Comparison of ENCODE assay signal across 9 mouse cellular contexts in genomic region chr11:94978178-94978915, GRCm38 (mm10). TPM values are rescaled to one million over a fixed set of nuclear protein-coding genes. Genes with fewer than 3 reads are reported as not detected.
A peak's percentile ranks its signal among the peaks of the same experiment; 100 is the strongest.
DNase-seq lines count a peak whose midpoint lies in the region; ATAC-seq lines count a peak whose summit lies in the region.
"Had no signal": no experiment of that assay in that cellular context is flagged by ENCODE, and none has a peak within 500 bp of the region (broad histone marks: within the 10 kb centered on the region; RNA-seq: fewer than 3 reads in every experiment).

No protein-coding gene starts in this region.

- ATAC-seq in megakaryocyte, adult 5-6 weeks (ENCODE audit: poor library complexity, severe bottlenecking) = no peak
- peak; percentile 24; the same call in 1 of the 2 replicates for ATAC-seq in limb, embryonic 13.5 days (ENCODE audit: low FRiP score, low read depth)
- ATAC-seq in stomach, embryonic 15.5 days (ENCODE audit: insufficient read depth, low FRiP score, low read depth) = no peak

- peak overlapping the region; percentile 51; the same call in 1 of the 2 replicates for H3K9ac ChIP-seq in limb, embryonic 13.5 days
- H3K9ac ChIP-seq in stomach, embryonic 15.5 days = no peak overlapping the region

- peak overlapping the region; percentile 60 for H3K4me2 ChIP-seq in limb, embryonic 13.5 days (replicated peaks)
- peak overlapping the region; percentile 47 for H3K4me2 ChIP-seq in stomach, embryonic 15.5 days

- no peaks in the 10 kb centered on the region for H3K9me3 ChIP-seq in megakaryocyte, embryonic 14.5 days
- no peaks in the 10 kb centered on the region for H3K9me3 ChIP-seq in limb, embryonic 13.5 days
- H3K9me3 ChIP-seq in stomach, embryonic 15.5 days = no peaks in the 10 kb centered on the region

- no peaks in the 10 kb centered on the region for H3K36me3 ChIP-seq in megakaryocyte, embryonic 14.5 days (replicated peaks; ENCODE audit: low read length)
- H3K36me3 ChIP-seq in limb, embryonic 13.5 days = no peaks in the 10 kb centered on the region
- H3K36me3 ChIP-seq in stomach, embryonic 15.5 days = no peaks in the 10 kb centered on the region

- peak; percentile 53 to 67 for DNase-seq in cerebellum, postnatal 14 days
- no peak for DNase-seq in cerebellum, adult 11-12 months
- DNase-seq in layer of hippocampus, adult 11-12 months (ENCODE audit: low spot score) = no peak
- no peak for DNase-seq in layer of hippocampus, adult 8-10 months (ENCODE audit: low spot score in 2 of 2)

- H3K27me3 ChIP-seq in megakaryocyte, embryonic 14.5 days (replicated peaks) = peaks cover 8% of the 10 kb centered on the region
- H3K27me3 ChIP-seq in limb, embryonic 13.5 days = no peaks in the 10 kb centered on the region
- no peaks in the 10 kb centered on the region for H3K27me3 ChIP-seq in stomach, embryonic 15.5 days (replicated peaks)

- WGBS in limb, embryonic 13.5 days = 44% methylated on average over 9 of the region's 9 CpGs
- WGBS in stomach, embryonic 15.5 days = 38% methylated on average over 9 of the region's 9 CpGs

- H3K4me1 ChIP-seq in megakaryocyte, embryonic 14.5 days = peaks cover 39% of the 10 kb centered on the region
- peaks cover 12% of the 10 kb centered on the region for H3K4me1 ChIP-seq in limb, embryonic 13.5 days
- H3K4me1 ChIP-seq in stomach, embryonic 15.5 days = no peaks in the 10 kb centered on the region

- no peak overlapping the region for H3K27ac ChIP-seq in limb, embryonic 13.5 days
- H3K27ac ChIP-seq in stomach, embryonic 15.5 days = no peak overlapping the region

- H3K4me3 ChIP-seq in megakaryocyte, embryonic 14.5 days (replicated peaks) = peak overlapping the region; percentile 90
- H3K4me3 ChIP-seq in limb, embryonic 13.5 days = peak overlapping the region; percentile 33
- H3K4me3 ChIP-seq in stomach, embryonic 15.5 days (replicated peaks) = 0 out of 2 replicates have a peak overlapping the region, but pooled peaks have one; percentile 6

RNA-seq across cellular contexts. Expression of gene Sgca, which starts 2.2 kb away (rescaled TPM):
- polyA plus RNA-seq in megakaryocyte, embryonic 14.5 days (2012; ENCODE audit: insufficient read depth, low replicate concordance) = 0.51 TPM in 1 of 2 replicates, not detected in the other
- not detected in 2 replicates for total RNA-seq in megakaryocyte, adult 5-6 weeks (2015)
- not detected in 2 replicates for total RNA-seq in megakaryocyte, adult 5-6 weeks (2017)
- polyA plus RNA-seq in limb, embryonic 13.5 days (2015; fragmentation: Nextera tagmentation; extraction: Ambion mirVana) = 6.1 and 7.1 TPM in 2 replicates
- polyA plus RNA-seq in stomach, embryonic 15.5 days (2015; fragmentation: Nextera tagmentation; extraction: Ambion mirVana) = 0.17 and 0.27 TPM in 2 replicates
- total RNA-seq in layer of hippocampus, adult 8-10 months (2022) = under 1 TPM in 2 of 4 experiments, not detected in 2; 0.23 to 0.56 TPM

RNA-seq across cellular contexts. Expression of gene Hils1, which starts 11.0 kb away (rescaled TPM):
- not detected in 2 replicates for polyA plus RNA-seq in megakaryocyte, embryonic 14.5 days (2012; ENCODE audit: insufficient read depth, low replicate concordance)
- total RNA-seq in megakaryocyte, adult 5-6 weeks (2015) = not detected in 2 replicates
- not detected in 2 replicates for total RNA-seq in megakaryocyte, adult 5-6 weeks (2017)
- polyA plus RNA-seq in limb, embryonic 13.5 days (2015; fragmentation: Nextera tagmentation; extraction: Ambion mirVana) = not detected in 2 replicates
- not detected in 2 replicates for polyA plus RNA-seq in stomach, embryonic 15.5 days (2015; fragmentation: Nextera tagmentation; extraction: Ambion mirVana)
- total RNA-seq in layer of hippocampus, adult 8-10 months (2022) = not detected
- polyA plus RNA-seq: kidney, adult 2 months had no signal

RNA-seq across cellular contexts. Expression of gene Ppp1r9b, which starts 12.5 kb away (rescaled TPM):
- 211 and 280 TPM in 2 replicates for polyA plus RNA-seq in megakaryocyte, embryonic 14.5 days (2012; ENCODE audit: insufficient read depth, low replicate concordance)
- 73.7 and 76.7 TPM in 2 replicates for total RNA-seq in megakaryocyte, adult 5-6 weeks (2015)
- total RNA-seq in megakaryocyte, adult 5-6 weeks (2017) = 155 and 158 TPM in 2 replicates
- 11.4 and 11.8 TPM in 2 replicates for polyA plus RNA-seq in limb, embryonic 13.5 days (2015; fragmentation: Nextera tagmentation; extraction: Ambion mirVana)
- 10.3 TPM in 2 replicates for polyA plus RNA-seq in stomach, embryonic 15.5 days (2015; fragmentation: Nextera tagmentation; extraction: Ambion mirVana)
- total RNA-seq in layer of hippocampus, adult 8-10 months (2022) = 100 to 1,000 TPM; 819 to 832 (median 829) TPM

RNA-seq across cellular contexts. Expression of gene Samd14, which starts 31.3 kb away (rescaled TPM):
- polyA plus RNA-seq in megakaryocyte, embryonic 14.5 days (2012; ENCODE audit: insufficient read depth, low replicate concordance) = 775 and 2,394 TPM in 2 replicates
- 0.74 and 1.0 TPM in 2 replicates for total RNA-seq in megakaryocyte, adult 5-6 weeks (2015)
- total RNA-seq in megakaryocyte, adult 5-6 weeks (2017) = 0.18 and 0.69 TPM in 2 replicates
- polyA plus RNA-seq in limb, embryonic 13.5 days (2015; fragmentation: Nextera tagmentation; extraction: Ambion mirVana) = 37.2 and 37.7 TPM in 2 replicates
- polyA plus RNA-seq in stomach, embryonic 15.5 days (2015; fragmentation: Nextera tagmentation; extraction: Ambion mirVana) = 19.8 and 21.1 TPM in 2 replicates
- 10 to 100 TPM; 33.9 to 40.0 (median 36.4) TPM for total RNA-seq in layer of hippocampus, adult 8-10 months (2022)

RNA-seq across cellular contexts. Expression of gene Col1a1, which starts 42.3 kb away (rescaled TPM):
- not detected in 2 replicates for polyA plus RNA-seq in megakaryocyte, embryonic 14.5 days (2012; ENCODE audit: insufficient read depth, low replicate concordance)
- 0.36 and 0.42 TPM in 2 replicates for total RNA-seq in megakaryocyte, adult 5-6 weeks (2015)
- 0.49 and 4.8 TPM in 2 replicates for total RNA-seq in megakaryocyte, adult 5-6 weeks (2017)
- 1,007 and 1,170 TPM in 2 replicates for polyA plus RNA-seq in limb, embryonic 13.5 days (2015; fragmentation: Nextera tagmentation; extraction: Ambion mirVana)
- polyA plus RNA-seq in stomach, embryonic 15.5 days (2015; fragmentation: Nextera tagmentation; extraction: Ambion mirVana) = 1,375 and 1,459 TPM in 2 replicates
- total RNA-seq in layer of hippocampus, adult 8-10 months (2022) = 1 to 10 TPM; 6.6 to 7.8 (median 7.3) TPM

Comparison
In these comparisons a context has a peak if more than half of its experiments do, and no peak if none do; other contexts are left out.
1. DNase-seq: peak in cerebellum, postnatal 14 days (2 of 2); none in cerebellum, adult 11-12 months (single experiment), layer of hippocampus, adult 11-12 months (single experiment) and layer of hippocampus, adult 8-10 months (0 of 2).
2. H3K4me3 ChIP-seq: peak in every context shown above with its lines; median percentile 90 in megakaryocyte, embryonic 14.5 days; 33 in limb, embryonic 13.5 days; 6 in stomach, embryonic 15.5 days.
3. RNA of gene Ppp1r9b, which starts 12.5 kb away (polyA plus RNA-seq): 211 to 280 TPM in megakaryocyte, embryonic 14.5 days; 11.4 to 11.8 TPM in limb, embryonic 13.5 days and 10.3 TPM in stomach, embryonic 15.5 days; every median in the first group is over 10 times any median in the second.